Mouse (Mus musculus): ENCODE measurements at regions not wholly inside any gene's neighbourhood (a gene's known extent, or its start where the extent isn't known, plus 50 kb on each side); places are given as distances from the start of the nearest gene placed in this dataset.

GRCm38 (mm10) chr13:113536306-113536705 is 82.1 kb downstream of the Snx18 start:
- no peak for ATAC-seq (replicated peaks; ENCODE audit: insufficient number of reproducible peaks, low FRiP score, low TSS enrichment)
- H3K36me3 ChIP-seq (ENCODE audit: control insufficient read depth, insufficient read depth, low read length) = no peaks in the 10 kb centered on the region

GRCm38 (mm10) chr13:113534664-113535455 is 83.5 kb downstream of the Snx18 start:
- H3K4me1 ChIP-seq (ENCODE audit: control insufficient read depth, insufficient read depth, low read length) = peaks cover 4% of the 10 kb centered on the region; the same call in 1 of the 2 replicates
- H3K27ac ChIP-seq (ENCODE audit: low read depth, low read length) = no peak overlapping the region
- H3K27me3 ChIP-seq (ENCODE audit: control insufficient read depth, insufficient read depth, low read length) = no peaks in the 10 kb centered on the region
- H3K4me2 ChIP-seq = no peak overlapping the region
- no peak for ATAC-seq (replicated peaks; ENCODE audit: insufficient number of reproducible peaks, low FRiP score, low TSS enrichment)
- no peak overlapping the region for H3K9ac ChIP-seq (ENCODE audit: low read depth, low read length)
- H3K9me3 ChIP-seq (replicated peaks; ENCODE audit: control insufficient read depth, low read length) = no peaks in the 10 kb centered on the region
- no peaks in the 10 kb centered on the region for H3K36me3 ChIP-seq (ENCODE audit: control insufficient read depth, insufficient read depth, low read length)
- 82% methylated on average over 8 of the region's 8 CpGs for WGBS (ENCODE audit: insufficient replicate concordance)
- H3K4me3 ChIP-seq (ENCODE audit: low read depth, low read length) = no peak overlapping the region

More at GRCm38 (mm10) chr13:113536306-113536705, 82.1 kb downstream of the Snx18 start:
- H3K9ac ChIP-seq (ENCODE audit: low read depth, low read length) = no peak overlapping the region
- H3K4me3 ChIP-seq (ENCODE audit: low read depth, low read length) = no peak overlapping the region
- 80% methylated on average over 4 of the region's 4 CpGs for WGBS (ENCODE audit: insufficient replicate concordance)
- no peak overlapping the region for H3K4me2 ChIP-seq
- no peaks in the 10 kb centered on the region for H3K27me3 ChIP-seq (ENCODE audit: control insufficient read depth, insufficient read depth, low read length)
- H3K27ac ChIP-seq (ENCODE audit: low read depth, low read length) = no peak overlapping the region
- H3K9me3 ChIP-seq (replicated peaks; ENCODE audit: control insufficient read depth, low read length) = no peaks in the 10 kb centered on the region
- peaks cover 4% of the 10 kb centered on the region; the same call in 1 of the 2 replicates for H3K4me1 ChIP-seq (ENCODE audit: control insufficient read depth, insufficient read depth, low read length)

GRCm38 (mm10) chr13:113533884-113534445 is 84.4 kb downstream of the Snx18 start:
- Histone ChIP-seq H3K27ac (ENCODE audit: low read depth, low read length) (no peak overlapping the region), H3K9ac (ENCODE audit: low read depth, low read length) (no peak overlapping the region), H3K4me1 (ENCODE audit: control insufficient read depth, insufficient read depth, low read length) (peaks cover 4% of the 10 kb centered on the region; the same call in 1 of the 2 replicates), H3K36me3 (ENCODE audit: control insufficient read depth, insufficient read depth, low read length) (no peaks in the 10 kb centered on the region), H3K4me2 (no peak overlapping the region), H3K4me3 (ENCODE audit: low read depth, low read length) (no peak overlapping the region), H3K27me3 (ENCODE audit: control insufficient read depth, insufficient read depth, low read length) (no peaks in the 10 kb centered on the region), H3K9me3 (replicated peaks; ENCODE audit: control insufficient read depth, low read length) (no peaks in the 10 kb centered on the region)
- no peak for ATAC-seq (replicated peaks; ENCODE audit: insufficient number of reproducible peaks, low FRiP score, low TSS enrichment)
- 58% methylated on average over 4 of the region's 4 CpGs for WGBS (ENCODE audit: insufficient replicate concordance)

GRCm38 (mm10) chr13:113526997-113527396 is 91.4 kb downstream of the Snx18 start:
- Histone ChIP-seq H3K4me3 (ENCODE audit: low read depth, low read length) (no peak overlapping the region), H3K36me3 (ENCODE audit: control insufficient read depth, insufficient read depth, low read length) (no peaks in the 10 kb centered on the region), H3K9me3 (replicated peaks; ENCODE audit: control insufficient read depth, low read length) (no peaks in the 10 kb centered on the region), H3K9ac (ENCODE audit: low read depth, low read length) (no peak overlapping the region), H3K4me1 (ENCODE audit: control insufficient read depth, insufficient read depth, low read length) (no peaks in the 10 kb centered on the region), H3K4me2 (no peak overlapping the region), H3K27me3 (ENCODE audit: control insufficient read depth, insufficient read depth, low read length) (no peaks in the 10 kb centered on the region), H3K27ac (ENCODE audit: low read depth, low read length) (no peak overlapping the region)
- WGBS (ENCODE audit: insufficient replicate concordance) = 63% methylated on average over 6 of the region's 6 CpGs
- ATAC-seq (replicated peaks; ENCODE audit: insufficient number of reproducible peaks, low FRiP score, low TSS enrichment) = no peak

GRCm38 (mm10) chr13:113523503-113523902 is 94.9 kb downstream of the Snx18 start:
- no peak for ATAC-seq (replicated peaks; ENCODE audit: insufficient number of reproducible peaks, low FRiP score, low TSS enrichment)
- Histone ChIP-seq H3K36me3 (ENCODE audit: control insufficient read depth, insufficient read depth, low read length) (no peaks in the 10 kb centered on the region), H3K9me3 (replicated peaks; ENCODE audit: control insufficient read depth, low read length) (no peaks in the 10 kb centered on the region), H3K4me3 (ENCODE audit: low read depth, low read length) (no peak overlapping the region), H3K4me1 (ENCODE audit: control insufficient read depth, insufficient read depth, low read length) (no peaks in the 10 kb centered on the region), H3K27me3 (ENCODE audit: control insufficient read depth, insufficient read depth, low read length) (no peaks in the 10 kb centered on the region), H3K9ac (ENCODE audit: low read depth, low read length) (no peak overlapping the region), H3K4me2 (no peak overlapping the region), H3K27ac (ENCODE audit: low read depth, low read length) (no peak overlapping the region)
- WGBS (ENCODE audit: insufficient replicate concordance) = 72% methylated on average over 5 of the region's 5 CpGs

GRCm38 (mm10) chr13:113518144-113518543 is 100.2 kb downstream of the Snx18 start:
- H3K4me1 ChIP-seq (ENCODE audit: control insufficient read depth, insufficient read depth, low read length) = no peaks in the 10 kb centered on the region
- no peak overlapping the region for H3K4me2 ChIP-seq
- ATAC-seq (replicated peaks; ENCODE audit: insufficient number of reproducible peaks, low FRiP score, low TSS enrichment) = no peak
- no peak overlapping the region for H3K9ac ChIP-seq (ENCODE audit: low read depth, low read length)
- no peaks in the 10 kb centered on the region for H3K27me3 ChIP-seq (ENCODE audit: control insufficient read depth, insufficient read depth, low read length)
- H3K36me3 ChIP-seq (ENCODE audit: control insufficient read depth, insufficient read depth, low read length) = no peaks in the 10 kb centered on the region
- H3K9me3 ChIP-seq (replicated peaks; ENCODE audit: control insufficient read depth, low read length) = no peaks in the 10 kb centered on the region
- WGBS (ENCODE audit: insufficient replicate concordance) = 79% methylated on average over 6 of the region's 6 CpGs
- no peak overlapping the region for H3K27ac ChIP-seq (ENCODE audit: low read depth, low read length)
- H3K4me3 ChIP-seq (ENCODE audit: low read depth, low read length) = no peak overlapping the region

GRCm38 (mm10) chr13:113516102-113516501 is 102.3 kb downstream of the Snx18 start:
- WGBS (ENCODE audit: insufficient replicate concordance) = 88% methylated on average over 1 of the region's 1 CpGs
- Histone ChIP-seq H3K4me1 (ENCODE audit: control insufficient read depth, insufficient read depth, low read length) (no peaks in the 10 kb centered on the region), H3K9ac (ENCODE audit: low read depth, low read length) (no peak overlapping the region), H3K27me3 (ENCODE audit: control insufficient read depth, insufficient read depth, low read length) (no peaks in the 10 kb centered on the region), H3K4me2 (no peak overlapping the region), H3K4me3 (ENCODE audit: low read depth, low read length) (no peak overlapping the region), H3K27ac (ENCODE audit: low read depth, low read length) (no peak overlapping the region), H3K36me3 (ENCODE audit: control insufficient read depth, insufficient read depth, low read length) (no peaks in the 10 kb centered on the region), H3K9me3 (replicated peaks; ENCODE audit: control insufficient read depth, low read length) (no peaks in the 10 kb centered on the region)
- ATAC-seq (replicated peaks; ENCODE audit: insufficient number of reproducible peaks, low FRiP score, low TSS enrichment) = no peak

GRCm38 (mm10) chr13:113515162-113515600 is 103.2 kb downstream of the Snx18 start:
- Histone ChIP-seq H3K9me3 (replicated peaks; ENCODE audit: control insufficient read depth, low read length) (no peaks in the 10 kb centered on the region), H3K4me2 (peak overlapping the region; percentile 9; the same call in 1 of the 2 replicates), H3K9ac (ENCODE audit: low read depth, low read length) (no peak overlapping the region), H3K4me1 (ENCODE audit: control insufficient read depth, insufficient read depth, low read length) (no peaks in the 10 kb centered on the region), H3K27me3 (ENCODE audit: control insufficient read depth, insufficient read depth, low read length) (no peaks in the 10 kb centered on the region), H3K4me3 (ENCODE audit: low read depth, low read length) (no peak overlapping the region), H3K36me3 (ENCODE audit: control insufficient read depth, insufficient read depth, low read length) (no peaks in the 10 kb centered on the region), H3K27ac (ENCODE audit: low read depth, low read length) (peak overlapping the region; percentile 59)
- no peak for ATAC-seq (replicated peaks; ENCODE audit: insufficient number of reproducible peaks, low FRiP score, low TSS enrichment)
- WGBS (ENCODE audit: insufficient replicate concordance) = 34% methylated on average over 7 of the region's 7 CpGs

Data from heart, embryonic 11.5 days (tissue).